Mouse (Mus musculus) olfactory bulb, adult 2 months (tissue): ENCODE measurements around the gene Rxrb. TPM values are rescaled to one million over a fixed set of nuclear protein-coding genes. Genes with fewer than 3 reads are reported as not detected.

ENCODE experiments used
- H3K27ac ChIP-seq: fragments of 200-500 bp; 2 replicates; pipeline ENCODE4 v1.5.1; 2012; ENCODE audit warnings: low read depth, low read length; ENCODE audit not compliant: insufficient read depth
- H3K4me1 ChIP-seq: fragments of 200-500 bp; 2 replicates; pipeline ENCODE4 v1.6.1; 2012; ENCODE audit warnings: low read length; ENCODE audit not compliant: control insufficient read depth, insufficient read depth
- H3K4me3 ChIP-seq: fragments of 200-500 bp; 2 replicates; pipeline ENCODE4 v1.5.1; 2012; ENCODE audit warnings: mild to moderate bottlenecking, low read depth, low read length, moderate library complexity; ENCODE audit not compliant: insufficient read depth
- CTCF ChIP-seq: fragments of 200-500 bp; IDR thresholded peaks from 2 replicates; pipeline ENCODE4 v1.5.1; 2012; ENCODE audit warnings: low read depth, mild to moderate bottlenecking, low read length, moderate library complexity; ENCODE audit not compliant: insufficient read depth
- POLR2A ChIP-seq: fragments of 200-500 bp; IDR thresholded peaks from 2 replicates; pipeline ENCODE4 v1.6.1; 2012; ENCODE audit warnings: mild to moderate bottlenecking, low read depth, low read length, moderate library complexity; ENCODE audit not compliant: insufficient read depth
- WGBS: fragments of 180-500 bp; shearing (Covaris S2); methylation state at CpG from one replicate; pipeline ENCODE4 v1.1.7; 2018; 5-methylcytosine and 5-hydroxymethylcytosine counted together
- polyA plus RNA-seq: library from polyadenylated mRNA; stranded (reverse); fragments of >200 nt; gene quantifications from 2 replicates; pipeline ENCODE4 v1.2.4, GENCODE M21; 2012; ENCODE audit warnings: low replicate concordance; ENCODE audit not compliant: missing spikeins, insufficient read depth, insufficient read length

The Rxrb gene
- polyA plus RNA-seq, 1 experiment = not detected

DNA sequence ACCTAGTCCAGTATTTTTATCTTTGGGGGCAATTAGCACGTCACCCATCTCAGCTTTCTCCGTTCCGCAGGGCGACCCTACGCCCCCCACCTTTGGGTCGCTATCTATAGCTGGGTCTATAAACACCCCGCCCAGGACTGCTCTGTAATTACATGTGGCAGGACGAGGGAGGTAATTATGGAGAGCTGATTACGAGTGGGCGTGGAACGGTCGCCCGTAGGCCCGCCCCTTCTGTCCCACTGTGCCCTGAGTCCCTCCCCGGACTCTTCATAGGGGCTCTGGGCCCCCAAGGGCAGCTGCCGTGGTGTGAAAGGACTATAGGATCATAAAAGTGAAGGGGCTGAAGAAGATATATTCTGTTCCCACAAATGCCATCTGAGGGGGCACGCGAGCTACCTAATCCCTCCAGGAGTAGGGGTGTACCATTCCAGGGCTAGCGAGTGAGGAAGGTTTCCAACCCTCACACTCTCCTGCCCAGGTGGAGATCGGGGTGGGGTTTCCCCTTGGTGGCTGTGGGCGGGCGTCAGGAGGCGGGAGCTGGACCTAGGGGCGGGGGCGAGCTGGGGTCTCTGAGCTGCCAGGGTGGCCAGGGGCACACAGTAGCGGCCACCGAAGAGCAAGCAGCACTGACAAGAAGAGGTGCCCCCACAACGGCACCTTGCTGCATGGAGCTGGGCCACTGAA, 7.4 kb downstream of the Rxrb start, which contains the start of gene Col11a2:
Gene Col11a2, plus strand, starts transcription at position 560 of the 684 bp plus-strand sequence.
- Histone ChIP-seq H3K4me3 (peak within 1 kb of the TSS; percentile 19), H3K27ac (peak within 1 kb of the TSS; percentile 31; the same call in 1 of the 2 replicates), H3K4me1 (peaks cover 44% of the 10 kb centered on the region)
- 1% methylated on average over 28 of the region's 28 CpGs for WGBS
- TF ChIP-seq CTCF (no peak), POLR2A (no peak)

DNA sequence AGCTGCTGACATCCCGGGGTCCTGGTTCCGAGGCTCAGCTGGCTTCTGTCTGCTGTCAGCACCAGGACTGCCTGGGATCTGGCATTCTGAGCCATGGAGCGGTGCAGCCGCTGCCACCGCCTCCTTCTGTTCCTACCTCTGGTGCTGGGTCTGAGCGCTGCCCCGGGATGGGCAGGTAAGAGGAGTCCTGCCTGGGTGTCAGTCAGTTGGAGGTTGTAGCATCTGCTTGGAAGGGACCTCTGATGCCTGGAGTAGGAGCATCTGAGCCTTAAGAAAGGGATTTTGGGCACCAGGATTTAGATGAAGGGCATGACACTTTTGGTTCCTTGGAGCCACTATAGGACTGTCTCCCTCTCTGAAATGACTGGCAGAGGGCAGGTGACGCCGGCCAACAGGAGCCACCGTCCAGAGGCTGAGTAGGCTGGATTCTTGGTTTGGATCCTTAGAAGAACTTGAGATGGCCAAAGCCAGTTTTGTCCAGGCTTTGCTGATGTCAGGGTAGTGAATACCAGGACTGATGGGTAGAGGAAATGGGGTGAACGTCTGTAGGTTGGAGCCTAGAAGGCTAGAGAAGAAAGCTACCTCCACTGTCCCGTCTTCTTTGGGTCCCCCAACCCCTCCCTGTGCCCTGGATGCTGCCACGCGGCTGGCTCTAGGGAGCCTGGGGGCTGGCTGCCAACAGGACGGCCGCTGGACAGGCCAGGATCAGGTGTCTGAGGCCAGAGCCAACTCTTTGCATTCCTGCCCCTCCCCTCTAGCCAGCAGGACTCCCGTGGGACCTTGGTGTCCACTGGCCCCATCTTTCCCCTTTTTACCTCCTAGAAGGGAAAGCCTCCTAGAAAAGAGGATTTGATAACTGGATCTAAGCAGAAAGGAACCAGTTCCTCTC, 8.2 kb downstream of the Rxrb start:
- Histone ChIP-seq H3K4me3 (peak overlapping the region; percentile 19), H3K4me1 (peaks cover 43% of the 10 kb centered on the region), H3K27ac (no peak overlapping the region)
- WGBS = 18% methylated on average over 17 of the region's 17 CpGs
- TF ChIP-seq POLR2A (no peak), CTCF (no peak)

DNA sequence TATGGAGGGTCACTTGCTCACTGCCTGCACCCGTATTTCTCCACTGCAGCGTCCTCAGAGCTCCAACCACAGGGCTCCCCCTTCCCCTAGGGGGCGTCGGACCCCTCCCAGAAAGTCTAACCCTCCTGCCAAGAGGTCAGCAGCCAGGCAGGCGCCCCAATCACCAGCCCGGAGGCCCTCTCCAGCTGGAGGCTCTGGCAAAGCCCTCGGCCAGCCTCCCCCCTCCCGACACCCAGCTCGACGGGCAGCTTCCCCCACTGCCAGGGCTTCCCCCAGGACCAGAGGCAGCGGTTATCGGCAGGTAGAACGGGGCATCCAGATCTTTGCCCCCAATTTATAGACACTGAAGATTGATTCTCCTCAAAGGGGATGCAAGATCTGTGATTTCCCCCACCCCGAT, 14.3 kb downstream of the Rxrb start:
- Histone ChIP-seq H3K4me3 (no peak overlapping the region), H3K4me1 (peaks cover 8% of the 10 kb centered on the region), H3K27ac (no peak overlapping the region)
- WGBS = 80% methylated on average over 14 of the region's 14 CpGs
- TF ChIP-seq CTCF (no peak), POLR2A (no peak)

DNA sequence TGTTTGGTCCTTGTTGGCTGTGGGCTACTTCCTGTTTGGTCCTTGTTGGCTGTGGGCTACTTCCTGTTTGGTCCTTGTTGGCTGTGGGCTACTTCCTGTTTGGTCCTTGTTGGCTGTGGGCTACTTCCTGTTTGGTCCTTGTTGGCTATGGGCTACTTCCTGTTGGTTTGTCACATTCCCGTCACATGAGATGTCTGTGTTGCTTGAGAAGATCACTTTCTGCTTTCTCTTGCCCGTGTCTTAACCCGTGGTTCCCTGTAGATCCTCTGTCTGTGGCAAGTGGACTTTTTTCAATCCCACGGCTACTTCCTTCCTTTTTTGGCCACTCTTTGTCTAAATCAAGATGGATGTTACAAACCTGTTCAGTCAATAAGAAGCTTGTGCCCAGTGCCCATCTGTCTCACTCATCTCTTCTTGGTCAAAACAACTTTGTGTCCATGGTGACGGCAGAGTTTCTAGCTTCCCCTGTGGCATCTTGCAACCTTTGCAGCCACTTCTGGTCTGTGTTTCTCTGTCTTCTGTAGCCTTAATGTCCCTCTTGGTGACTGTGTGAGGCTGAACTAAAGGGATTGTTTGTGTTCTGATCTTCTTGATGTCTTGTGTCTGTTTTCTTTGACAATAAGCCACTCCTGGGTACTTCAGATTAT, 15.9 kb downstream of the Rxrb start:
- H3K4me3 ChIP-seq = no peak overlapping the region
- 96% methylated on average over 5 of the region's 5 CpGs for WGBS
- no peaks in the 10 kb centered on the region for H3K4me1 ChIP-seq
- no peak overlapping the region for H3K27ac ChIP-seq
- TF ChIP-seq CTCF = no peak
- no peak for TF ChIP-seq POLR2A

DNA sequence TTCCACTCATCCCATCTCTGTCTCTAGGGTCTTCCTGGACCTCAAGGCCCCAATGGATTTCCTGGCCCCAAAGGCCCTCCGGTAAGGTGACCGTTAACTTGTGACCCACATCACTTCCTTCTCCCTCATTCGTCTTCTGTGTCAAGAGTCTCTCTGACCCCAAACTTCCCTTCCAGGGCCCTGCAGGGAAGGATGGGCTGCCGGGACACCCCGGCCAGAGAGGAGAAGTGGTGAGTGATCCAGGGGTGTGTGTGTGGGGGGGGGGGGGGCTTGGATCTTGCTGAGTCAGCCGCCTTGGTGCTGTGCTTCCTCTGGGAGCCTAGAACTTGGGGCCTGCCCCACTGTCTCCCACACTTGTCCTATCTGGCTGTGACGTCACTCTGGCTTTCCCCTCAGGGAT, 25.6 kb downstream of the Rxrb start:
- no peaks in the 10 kb centered on the region for H3K4me1 ChIP-seq
- TF ChIP-seq CTCF (no peak), POLR2A (no peak)
- H3K27ac ChIP-seq = no peak overlapping the region
- no peak overlapping the region for H3K4me3 ChIP-seq
- 91% methylated on average over 7 of the region's 7 CpGs for WGBS

DNA sequence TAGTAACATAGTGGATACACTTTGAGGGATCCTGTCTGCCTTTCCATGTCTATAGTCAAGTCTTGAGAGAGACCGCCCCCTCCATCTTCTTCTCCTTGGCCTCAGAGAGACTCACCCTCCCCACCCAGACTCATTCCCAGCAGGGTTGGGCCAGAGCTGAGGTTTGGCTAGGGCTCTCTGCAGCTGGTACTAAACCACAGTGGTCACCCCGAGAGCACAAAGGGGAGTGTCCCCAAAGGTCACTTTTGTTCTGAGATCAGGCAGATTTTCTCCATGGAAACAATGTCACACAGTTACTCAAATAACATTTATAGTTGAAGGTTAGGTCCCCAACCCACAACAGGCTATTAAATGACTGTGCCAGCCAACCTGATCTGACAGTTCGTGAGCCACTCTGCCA, 37.3 kb downstream of the Rxrb start:
- Histone ChIP-seq H3K4me1 (peaks cover 3% of the 10 kb centered on the region), H3K27ac (no peak overlapping the region), H3K4me3 (no peak overlapping the region)
- TF ChIP-seq POLR2A (no peak), CTCF (no peak)
- 52% methylated on average over 3 of the region's 3 CpGs for WGBS

DNA sequence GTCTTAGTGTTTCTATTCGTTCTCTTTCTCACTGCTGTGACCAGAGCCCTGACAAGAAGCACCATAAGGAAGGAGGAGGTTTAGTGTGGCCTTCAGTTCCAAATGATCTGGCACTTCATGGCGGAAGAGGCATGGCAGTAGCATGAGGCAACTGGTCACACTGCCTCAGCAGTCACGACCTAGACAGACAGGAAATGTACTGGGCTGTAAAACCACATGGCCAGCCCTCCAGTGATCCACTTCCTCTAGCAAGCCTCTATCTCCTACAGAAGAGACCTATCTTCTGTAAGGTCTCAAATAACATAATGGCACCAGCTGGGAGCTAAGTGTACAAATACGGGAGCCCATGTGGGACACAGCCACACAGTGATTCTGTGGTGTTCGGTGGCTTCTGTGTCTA, 40.5 kb downstream of the Rxrb start:
- WGBS = 76% methylated on average over 5 of the region's 5 CpGs
- Histone ChIP-seq H3K4me1 (peaks cover 3% of the 10 kb centered on the region), H3K4me3 (no peak overlapping the region), H3K27ac (no peak overlapping the region)
- TF ChIP-seq CTCF (no peak), POLR2A (no peak)

DNA sequence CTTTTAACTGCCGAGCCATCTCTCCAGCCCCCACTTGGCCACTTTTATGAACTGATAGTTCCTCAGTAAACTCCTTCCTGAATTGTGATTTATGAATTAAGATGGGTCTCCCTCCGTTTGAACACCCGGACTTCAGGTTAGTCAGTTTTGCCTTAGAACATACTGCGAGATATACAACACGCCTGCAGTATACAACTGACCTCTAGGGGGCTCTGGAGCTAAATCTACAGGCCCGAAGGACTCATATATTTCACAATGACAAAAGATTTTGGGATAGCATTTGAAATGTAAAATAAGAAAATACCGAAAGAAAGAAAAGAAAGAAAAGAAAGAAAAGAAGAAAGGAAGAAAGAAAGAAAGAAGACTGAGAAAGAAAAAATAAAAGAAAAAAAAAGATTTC, 43.7 kb downstream of the Rxrb start:
- no peaks in the 10 kb centered on the region for H3K4me1 ChIP-seq
- no peak overlapping the region for H3K27ac ChIP-seq
- TF ChIP-seq POLR2A (no peak), CTCF (no peak)
- H3K4me3 ChIP-seq = no peak overlapping the region
- WGBS = 38% methylated on average over 7 of the region's 7 CpGs

DNA sequence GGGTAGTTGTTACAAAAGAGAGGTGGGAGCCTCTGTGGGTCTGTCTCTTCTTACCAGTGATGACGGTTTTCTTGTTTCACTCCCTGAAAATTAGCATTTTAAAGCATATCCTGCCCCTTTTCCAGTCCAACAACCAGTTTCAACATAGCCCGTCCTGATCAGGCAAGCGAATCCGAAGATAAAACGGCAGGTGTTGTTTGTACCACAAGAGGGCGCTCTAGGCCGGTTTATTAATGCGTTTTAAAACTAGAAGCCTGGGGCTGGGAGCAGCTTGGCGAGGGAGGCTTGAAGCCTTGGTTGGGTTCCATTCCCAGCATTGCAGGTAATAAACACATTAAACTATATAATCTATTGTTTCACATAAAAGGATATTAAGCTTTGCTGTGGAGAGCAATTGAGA, 45.9 kb downstream of the Rxrb start:
- TF ChIP-seq POLR2A (no peak), CTCF (no peak)
- Histone ChIP-seq H3K4me3 (no peak overlapping the region), H3K27ac (no peak overlapping the region), H3K4me1 (no peaks in the 10 kb centered on the region)
- under 1% methylated on average over 9 of the region's 9 CpGs for WGBS
